In the genomic region with DNA sequence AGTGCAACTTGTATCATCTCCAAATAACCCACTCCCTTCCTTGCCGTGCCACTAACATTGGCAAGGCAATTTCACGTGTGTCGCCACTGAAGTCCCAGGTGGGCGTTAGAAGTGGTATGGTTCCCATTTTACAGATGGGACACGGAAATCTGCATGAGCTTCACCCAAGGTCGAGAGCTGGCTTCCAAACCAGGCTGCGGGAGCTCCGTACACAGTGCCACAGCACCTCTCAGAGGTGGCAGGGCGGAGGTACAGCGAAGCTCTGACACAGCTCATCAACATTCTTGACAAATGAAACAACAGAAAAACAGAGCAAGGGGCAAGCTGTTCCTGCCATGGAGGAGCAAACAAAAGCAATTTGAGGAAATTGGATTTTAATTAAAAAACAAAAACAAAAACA, we compare ENCODE assay signal across 9 mouse cellular contexts.
DNase-seq lines count a peak whose midpoint lies in the region; ATAC-seq and TF ChIP-seq lines count a peak whose summit lies in the region.
"Had no signal": no experiment of that assay in that cellular context is flagged by ENCODE, and none has a peak within 500 bp of the region (broad histone marks: within the 10 kb centered on the region; RNA-seq: fewer than 3 reads in every experiment).

No protein-coding gene starts in this region.

- no peaks in the 10 kb centered on the region for H3K4me1 ChIP-seq in lung, adult 2 months (ENCODE audit: control insufficient read depth, insufficient read depth, low read length)
- no peaks in the 10 kb centered on the region for H3K4me1 ChIP-seq in hindbrain, embryonic 15.5 days (replicated peaks)
- H3K4me1 ChIP-seq in midbrain, embryonic 11.5 days (ENCODE audit: control insufficient read depth, insufficient read depth, low read length): peaks cover 10% of the 10 kb centered on the region
- H3K4me1 ChIP-seq: embryonic facial prominence, embryonic 12.5 days had no signal

- 0 out of 2 replicates have a peak, but pooled peaks cover 3% of the 10 kb centered on the region for H3K27me3 ChIP-seq in hindbrain, embryonic 15.5 days
- H3K27me3 ChIP-seq in midbrain, embryonic 11.5 days (ENCODE audit: control insufficient read depth, insufficient read depth, low read length): no peaks in the 10 kb centered on the region
- H3K27me3 ChIP-seq: embryonic facial prominence, embryonic 12.5 days had no signal

- H3K27ac ChIP-seq in hindbrain, embryonic 15.5 days (replicated peaks): no peak overlapping the region
- H3K27ac ChIP-seq in midbrain, embryonic 11.5 days (ENCODE audit: low read depth, low read length): no peak overlapping the region
- H3K27ac ChIP-seq: embryonic facial prominence, embryonic 12.5 days had no signal

- no peak for TF ChIP-seq POLR2A in lung, adult 2 months (IDR thresholded peaks at IDR 0.05; ENCODE audit: borderline replicate concordance, extremely low read depth, low read depth, low read length)

- peak; percentile 27; the same call in 1 of the 2 replicates for TF ChIP-seq CTCF in lung, adult 2 months (IDR thresholded peaks at IDR 0.05; ENCODE audit: insufficient read depth, low read length)

- no peaks in the 10 kb centered on the region for H3K9me3 ChIP-seq in hindbrain, embryonic 15.5 days
- H3K9me3 ChIP-seq in midbrain, embryonic 11.5 days (ENCODE audit: control insufficient read depth, low read length): no peaks in the 10 kb centered on the region
- H3K9me3 ChIP-seq: embryonic facial prominence, embryonic 12.5 days had no signal

- H3K9ac ChIP-seq in hindbrain, embryonic 15.5 days: no peak overlapping the region
- H3K9ac ChIP-seq in midbrain, embryonic 11.5 days (ENCODE audit: low read length): no peak overlapping the region
- H3K9ac ChIP-seq: embryonic facial prominence, embryonic 12.5 days had no signal

- no peak for DNase-seq in lung, adult 2 months
- no peak for DNase-seq in lung, postnatal 25 days (ENCODE audit: low spot score)
- peak; percentile 12 for DNase-seq in adrenal gland, postnatal 25 days
- DNase-seq in cerebellum, postnatal 14 days: peak; percentile 78
- peak; percentile 92 for DNase-seq in midbrain, embryonic 11.5 days (ENCODE audit: low spot score, missing footprints)
- no peak for DNase-seq in adipocyte (ENCODE audit: low spot score)
- no peak for DNase-seq in ovary, adult 18-20 months (ENCODE audit: low spot score)

- no peak overlapping the region for H3K4me2 ChIP-seq in hindbrain, embryonic 15.5 days
- no peak overlapping the region for H3K4me2 ChIP-seq in midbrain, embryonic 11.5 days
- H3K4me2 ChIP-seq: embryonic facial prominence, embryonic 12.5 days had no signal

- WGBS in lung, adult 2 months: 47% methylated on average over 10 of the region's 10 CpGs
- WGBS in hindbrain, embryonic 15.5 days: 50% methylated on average over 10 of the region's 10 CpGs
- 45% methylated on average over 10 of the region's 10 CpGs for WGBS in midbrain, embryonic 11.5 days

- peak; percentile 65; the same call in 1 of the 2 replicates for ATAC-seq in hindbrain, embryonic 15.5 days (ENCODE audit: low FRiP score, low read depth)
- peak; percentile 85 for ATAC-seq in midbrain, embryonic 11.5 days (ENCODE audit: low FRiP score)

- no peak overlapping the region for H3K4me3 ChIP-seq in lung, adult 2 months (replicated peaks; ENCODE audit: extremely low read depth, low read depth, low read length)
- no peak overlapping the region for H3K4me3 ChIP-seq in hindbrain, embryonic 15.5 days
- H3K4me3 ChIP-seq in midbrain, embryonic 11.5 days (ENCODE audit: low read depth, low read length): no peak overlapping the region
- H3K4me3 ChIP-seq: embryonic facial prominence, embryonic 12.5 days had no signal

- H3K36me3 ChIP-seq in hindbrain, embryonic 15.5 days: no peaks in the 10 kb centered on the region
- no peaks in the 10 kb centered on the region for H3K36me3 ChIP-seq in midbrain, embryonic 11.5 days (ENCODE audit: control insufficient read depth, insufficient read depth, low read length)
- H3K36me3 ChIP-seq: embryonic facial prominence, embryonic 12.5 days had no signal

Comparison
In these comparisons a context has a peak if more than half of its experiments do, and no peak if none do; other contexts are left out.
1. DNase-seq: peak in adrenal gland, postnatal 25 days (single experiment), cerebellum, postnatal 14 days (2 of 2) and midbrain, embryonic 11.5 days (single experiment); none in lung, adult 2 months (single experiment), lung, postnatal 25 days (single experiment), adipocyte (single experiment) and ovary, adult 18-20 months (single experiment).